Mouse (Mus musculus) lung, postnatal 0 days (tissue): Measurements from ENCODE around the gene Slc9a9. TPM values are rescaled to one million over a fixed set of nuclear protein-coding genes. Genes with fewer than 3 reads are reported as not detected.

Experiments used
- ATAC-seq: fragments of 200-750 bp; cut with Nextera tagmentation; 2 replicates; pipeline ENCODE4 v1.8.0; 2017; ENCODE audit warnings: moderate library complexity
- DNase-seq: peaks from one replicate; pipeline ENCODE4 v3.0.0-alpha.2; 2016; ENCODE audit warnings: low spot score
- H3K27ac ChIP-seq: fragments of 300-500 bp; sonication (generic); 2 replicates; pipeline ENCODE4 v1.5.1; 2014; ENCODE audit warnings: antibody characterized with exemption, mild to moderate bottlenecking, low read length, mixed read lengths
- H3K27me3 ChIP-seq: fragments of 300-500 bp; sonication (generic); replicated peaks from 2 replicates; pipeline ENCODE4 v1.6.1; 2014; ENCODE audit warnings: low read length, mixed read lengths; ENCODE audit not compliant: insufficient read depth
- H3K36me3 ChIP-seq: fragments of 300-500 bp; sonication (generic); 2 replicates; pipeline ENCODE4 v1.6.1; 2014; ENCODE audit warnings: low read length, mixed read lengths; ENCODE audit not compliant: insufficient read depth
- H3K4me1 ChIP-seq: fragments of 300-500 bp; sonication (generic); 2 replicates; pipeline ENCODE4 v1.6.1; 2014; ENCODE audit warnings: antibody characterized with exemption, low read depth, low read length, mixed read lengths; ENCODE audit not compliant: insufficient read depth
- H3K4me2 ChIP-seq: fragments of 300-500 bp; sonication (generic); replicated peaks from 2 replicates; pipeline ENCODE4 v1.6.1; 2014; ENCODE audit warnings: low read depth, mild to moderate bottlenecking, low read length, moderate library complexity, mixed read lengths
- H3K4me3 ChIP-seq: fragments of 300-500 bp; sonication (generic); 2 replicates; pipeline ENCODE4 v1.5.1; 2014; ENCODE audit warnings: low read depth, low read length
- H3K9ac ChIP-seq: fragments of 300-500 bp; sonication (generic); replicated peaks from 2 replicates; pipeline ENCODE4 v1.6.1; 2014; ENCODE audit warnings: low read depth, mild to moderate bottlenecking
- H3K9me3 ChIP-seq: fragments of 300-500 bp; sonication (generic); 2 replicates; pipeline ENCODE4 v1.6.1; 2016; ENCODE audit warnings: low read length, mixed read lengths
- CTCF ChIP-seq: IDR thresholded peaks from 2 replicates; pipeline ENCODE4 v1.5.1; 2016; ENCODE audit warnings: antibody characterized with exemption, mild to moderate bottlenecking
- EP300 ChIP-seq: IDR thresholded peaks from 2 replicates; pipeline ENCODE4 v1.6.1; 2016; ENCODE audit warnings: antibody characterized with exemption, mild to moderate bottlenecking, control low read depth
- WGBS: fragments of 180-500 bp; shearing (Covaris S2); extraction: QIAGEN DNeasy Blood & Tissue Kit; methylation state at CpG from one replicate; pipeline ENCODE4 v1.1.7; 2014; 5-methylcytosine and 5-hydroxymethylcytosine counted together
- polyA plus RNA-seq: library from polyadenylated mRNA; unstranded; fragments of >200 nt; fragmentation: Nextera tagmentation; extraction: Ambion mirVana; gene quantifications from 2 replicates; pipeline ENCODE4 v1.2.1, GENCODE M21; 2015

Gene Slc9a9
- polyA plus RNA-seq, 1 experiment from 2014 or later = 3.7 TPM

DNA sequence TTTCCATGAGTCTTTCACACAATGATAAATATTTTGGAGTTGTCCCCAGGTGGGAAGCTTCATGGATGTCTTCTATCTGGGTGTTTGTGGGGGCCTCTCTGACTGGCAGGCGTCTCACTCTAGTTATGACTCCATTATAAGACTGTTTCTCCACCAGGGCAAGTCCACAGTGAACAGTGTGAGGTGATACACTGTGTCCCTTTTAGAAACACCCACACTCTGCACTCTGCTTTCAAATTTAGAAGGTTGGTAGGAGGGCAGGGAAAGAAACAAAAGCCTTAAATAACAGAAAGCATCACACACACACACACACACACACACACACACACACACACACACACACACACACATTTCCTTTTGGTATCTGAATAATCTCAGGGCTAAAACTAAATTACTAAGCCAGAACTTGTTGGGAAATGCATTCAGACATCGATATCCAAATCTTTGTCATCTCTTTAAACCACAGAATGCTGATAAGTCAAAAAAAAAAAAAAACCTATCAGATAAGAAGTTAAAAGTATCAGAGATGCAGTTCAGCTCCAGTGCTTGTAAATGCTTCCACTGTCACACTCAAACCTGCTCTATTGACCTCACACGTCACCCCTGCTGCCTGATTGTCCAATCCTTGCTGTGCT lies 8.4 kb downstream of the Slc9a9 start:
- no peak overlapping the region for H3K9ac ChIP-seq
- H3K4me2 ChIP-seq = no peak overlapping the region
- H3K27ac ChIP-seq = no peak overlapping the region
- H3K4me1 ChIP-seq = no peaks in the 10 kb centered on the region
- no peak overlapping the region for H3K4me3 ChIP-seq
- no peaks in the 10 kb centered on the region for H3K9me3 ChIP-seq
- TF ChIP-seq EP300 = no peak
- no peak for TF ChIP-seq CTCF
- ATAC-seq (no peak), DNase-seq (no peak)
- no peaks in the 10 kb centered on the region for H3K27me3 ChIP-seq
- no peaks in the 10 kb centered on the region for H3K36me3 ChIP-seq
- 81% methylated on average over 3 of the region's 3 CpGs for WGBS

DNA sequence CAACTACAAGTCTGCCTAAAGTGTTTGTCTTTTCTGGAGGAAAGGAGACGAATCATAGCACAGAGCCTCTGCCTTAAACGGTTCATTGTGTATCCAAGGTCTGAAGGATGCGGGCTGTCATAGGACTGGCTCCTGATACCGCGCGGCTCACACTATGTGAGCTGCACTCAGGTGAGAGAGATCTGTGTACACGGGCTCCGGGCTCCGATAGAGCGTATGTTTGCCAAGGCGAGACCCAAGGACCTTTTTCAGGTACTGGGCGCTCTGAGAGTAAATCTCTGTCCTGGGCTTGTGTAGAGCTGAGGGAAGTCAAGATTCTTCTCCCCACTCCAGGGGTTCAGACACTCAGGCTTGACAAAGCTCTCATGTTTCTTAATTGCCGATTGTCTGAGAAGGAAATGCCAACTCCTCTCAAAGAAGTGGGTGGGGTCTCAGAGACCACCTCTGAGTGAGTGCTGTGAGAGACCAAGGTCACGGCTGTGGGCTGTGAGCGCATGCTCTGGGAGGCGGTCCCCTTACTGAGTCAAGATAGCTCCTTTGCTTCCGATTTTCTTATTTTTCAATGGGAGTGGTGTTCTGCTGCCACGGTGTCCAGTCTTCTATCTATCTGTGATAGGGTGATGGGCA lies 10.9 kb downstream of the Slc9a9 start:
- Histone ChIP-seq H3K36me3 (no peaks in the 10 kb centered on the region), H3K9me3 (no peaks in the 10 kb centered on the region), H3K27ac (no peak overlapping the region), H3K9ac (no peak overlapping the region), H3K27me3 (no peaks in the 10 kb centered on the region), H3K4me3 (no peak overlapping the region), H3K4me1 (no peaks in the 10 kb centered on the region), H3K4me2 (0 out of 2 replicates have a peak overlapping the region, but pooled peaks have one; percentile 8)
- DNase-seq (no peak), ATAC-seq (no peak)
- WGBS = 38% methylated on average over 18 of the region's 18 CpGs
- TF ChIP-seq EP300 (no peak), CTCF (no peak)

DNA sequence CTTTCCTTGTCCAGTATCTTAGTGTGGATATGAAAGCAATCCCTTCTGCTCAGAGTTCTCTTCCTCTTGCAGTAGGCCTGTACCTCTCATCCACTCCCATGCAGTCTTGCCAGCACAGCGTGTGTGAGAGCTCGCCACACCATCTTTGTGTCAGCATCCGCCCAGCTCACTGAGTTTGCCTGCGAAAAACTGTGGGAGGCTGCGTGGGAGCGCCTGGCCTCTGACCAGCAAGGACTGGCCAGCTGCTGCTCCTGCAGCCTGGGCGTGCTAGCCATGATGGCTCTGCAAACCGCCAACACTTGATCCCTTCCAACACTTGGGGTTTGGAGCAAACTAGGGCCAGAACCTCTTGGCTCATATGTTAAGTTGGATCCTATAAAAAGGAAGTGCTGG lies 11.4 kb downstream of the Slc9a9 start:
- WGBS = 57% methylated on average over 8 of the region's 8 CpGs
- Histone ChIP-seq H3K27me3 (no peaks in the 10 kb centered on the region), H3K4me1 (no peaks in the 10 kb centered on the region), H3K4me3 (no peak overlapping the region), H3K27ac (no peak overlapping the region), H3K4me2 (no peak overlapping the region), H3K9me3 (no peaks in the 10 kb centered on the region), H3K9ac (no peak overlapping the region), H3K36me3 (no peaks in the 10 kb centered on the region)
- ATAC-seq (0 out of 2 replicates have a peak, but pooled peaks have one; percentile 6), DNase-seq (no peak)
- TF ChIP-seq CTCF (no peak), EP300 (no peak)

DNA sequence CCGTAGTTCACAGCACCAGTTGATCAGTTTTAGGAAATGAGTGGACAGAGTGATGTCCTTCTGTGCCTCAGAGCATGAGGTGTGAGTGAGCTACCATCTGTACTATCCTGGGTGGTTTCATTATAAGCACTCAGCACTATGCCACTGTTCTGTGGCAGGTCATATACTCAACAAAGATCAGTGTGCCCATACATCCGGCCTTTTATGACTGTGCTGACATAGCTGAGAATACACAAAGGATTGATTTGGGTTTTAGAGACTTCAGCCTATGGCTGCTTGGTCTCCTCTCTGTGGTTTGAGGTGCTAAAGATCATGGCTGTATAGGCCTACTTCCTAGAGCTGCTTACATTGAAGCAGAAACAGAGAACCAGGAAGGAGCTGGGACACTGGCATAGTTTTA lies 12.6 kb downstream of the Slc9a9 start:
- Histone ChIP-seq H3K27me3 (no peaks in the 10 kb centered on the region), H3K4me1 (no peaks in the 10 kb centered on the region), H3K4me3 (no peak overlapping the region), H3K9me3 (no peaks in the 10 kb centered on the region), H3K4me2 (no peak overlapping the region), H3K9ac (no peak overlapping the region), H3K27ac (no peak overlapping the region), H3K36me3 (no peaks in the 10 kb centered on the region)
- 85% methylated on average over 2 of the region's 2 CpGs for WGBS
- no peak for DNase-seq
- TF ChIP-seq CTCF (no peak), EP300 (no peak)
- no peak for ATAC-seq

DNA sequence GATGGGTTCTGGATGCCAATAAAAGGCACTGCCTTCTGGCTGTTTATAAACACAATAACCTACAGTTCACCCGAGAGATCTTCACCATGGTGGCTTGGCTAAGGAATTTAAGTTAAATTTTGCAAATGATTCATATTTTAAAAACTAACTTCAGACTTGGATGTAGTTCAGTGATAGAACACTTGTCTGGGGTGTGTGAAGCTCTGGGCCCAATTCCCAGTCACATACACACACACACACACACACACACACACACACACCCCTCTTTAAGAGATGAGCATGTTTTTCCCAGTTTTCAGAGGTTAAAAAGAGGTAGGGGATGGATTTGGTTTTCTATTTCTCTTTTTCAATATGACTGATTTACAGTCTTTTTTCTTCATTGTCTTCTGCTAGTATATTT lies 15.9 kb downstream of the Slc9a9 start:
- Histone ChIP-seq H3K4me3 (no peak overlapping the region), H3K9me3 (no peaks in the 10 kb centered on the region), H3K36me3 (no peaks in the 10 kb centered on the region), H3K27ac (no peak overlapping the region), H3K9ac (no peak overlapping the region), H3K27me3 (no peaks in the 10 kb centered on the region), H3K4me2 (no peak overlapping the region), H3K4me1 (no peaks in the 10 kb centered on the region)
- 75% methylated on average over 1 of the region's 1 CpGs for WGBS
- no peak for ATAC-seq
- no peak for TF ChIP-seq CTCF
- no peak for TF ChIP-seq EP300
- DNase-seq = no peak

DNA sequence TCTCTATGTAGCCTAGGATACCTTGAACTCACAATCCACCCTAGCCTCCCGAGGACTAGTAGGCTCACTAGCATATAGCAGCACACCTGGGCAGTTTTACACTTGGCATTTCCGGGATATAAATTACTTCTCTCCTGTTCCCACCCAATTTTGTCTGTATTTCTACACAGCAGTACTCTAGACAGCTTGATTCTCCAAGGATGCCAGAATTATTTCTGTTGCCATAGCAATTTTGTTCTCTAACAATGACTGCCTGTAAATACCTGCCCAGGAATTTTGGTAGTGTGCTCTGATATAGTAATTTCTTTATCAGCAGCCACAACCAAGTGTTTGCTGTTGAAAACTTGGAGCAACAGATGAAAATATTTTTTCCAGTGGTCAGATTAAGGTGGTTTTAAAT lies 16.7 kb downstream of the Slc9a9 start:
- TF ChIP-seq CTCF = no peak
- no peak for TF ChIP-seq EP300
- ATAC-seq (no peak), DNase-seq (no peak)
- no peaks in the 10 kb centered on the region for H3K36me3 ChIP-seq
- no peaks in the 10 kb centered on the region for H3K9me3 ChIP-seq
- no peaks in the 10 kb centered on the region for H3K4me1 ChIP-seq
- H3K9ac ChIP-seq = no peak overlapping the region
- no peak overlapping the region for H3K4me2 ChIP-seq
- WGBS = 63% methylated on average over 2 of the region's 2 CpGs
- H3K27me3 ChIP-seq = no peaks in the 10 kb centered on the region
- H3K27ac ChIP-seq = no peak overlapping the region
- H3K4me3 ChIP-seq = no peak overlapping the region
